Mouse (Mus musculus) limb, embryonic 11.5 days (tissue): ENCODE measurements around the gene Inpp4b. TPM values are rescaled to one million over a fixed set of nuclear protein-coding genes. Genes with fewer than 3 reads are reported as not detected.
"Not testable (repeated sequence)": the region's sequence is repeated elsewhere in the genome, so short reads cannot be mapped to it uniquely, and the experiment has no call there.

ENCODE experiments used
- ATAC-seq: fragments of 200-750 bp; cut with Nextera tagmentation; 2 replicates; pipeline ENCODE4 v1.8.0; 2017; ENCODE audit warnings: low read depth; ENCODE audit not compliant: insufficient number of reproducible peaks, low FRiP score, low TSS enrichment
- DNase-seq: peaks from one replicate; pipeline ENCODE4 v3.0.0-alpha.2; 2015; ENCODE audit warnings: low spot score
- H3K27ac ChIP-seq: fragments of 300-500 bp; sonication (generic); replicated peaks from 2 replicates; pipeline ENCODE4 v1.5.1; 2014; ENCODE audit warnings: low read depth, mild to moderate bottlenecking, low read length
- H3K27me3 ChIP-seq: fragments of 300-500 bp; sonication (generic); 2 replicates; pipeline ENCODE4 v1.6.1; 2014; ENCODE audit warnings: mild to moderate bottlenecking, low read length, mixed read lengths; ENCODE audit not compliant: control insufficient read depth, insufficient read depth
- H3K36me3 ChIP-seq: fragments of 300-500 bp; sonication (generic); 2 replicates; pipeline ENCODE4 v1.6.1; 2014; ENCODE audit warnings: mild to moderate bottlenecking, low read length, moderate library complexity, mixed read lengths; ENCODE audit not compliant: control insufficient read depth, insufficient read depth
- H3K4me1 ChIP-seq: fragments of 300-500 bp; sonication (generic); 2 replicates; pipeline ENCODE4 v1.6.1; 2014; ENCODE audit warnings: low read length, mixed read lengths; ENCODE audit not compliant: control insufficient read depth, insufficient read depth
- H3K4me2 ChIP-seq: fragments of 300-500 bp; sonication (generic); 2 replicates; pipeline ENCODE4 v1.6.1; 2014; ENCODE audit warnings: low read depth, mild to moderate bottlenecking, moderate library complexity; ENCODE audit not compliant: severe bottlenecking
- H3K4me3 ChIP-seq: fragments of 300-500 bp; sonication (generic); 2 replicates; pipeline ENCODE4 v1.5.1; 2014; ENCODE audit warnings: low read depth, low read length
- H3K9ac ChIP-seq: fragments of 300-500 bp; sonication (generic); 2 replicates; pipeline ENCODE4 v1.6.1; 2014; ENCODE audit warnings: mild to moderate bottlenecking, low read length
- H3K9me3 ChIP-seq: fragments of 300-500 bp; sonication (generic); 2 replicates; pipeline ENCODE4 v1.6.1; 2016; ENCODE audit warnings: low read length; ENCODE audit not compliant: control insufficient read depth
- WGBS: fragments of 180-500 bp; shearing (Covaris S2); extraction: QIAGEN DNeasy Blood & Tissue Kit; methylation state at CpG from one replicate; pipeline ENCODE4 v1.1.7; 2014; 5-methylcytosine and 5-hydroxymethylcytosine counted together
- polyA plus RNA-seq: library from polyadenylated mRNA; unstranded; fragments of >200 nt; fragmentation: Nextera tagmentation; extraction: Ambion mirVana; gene quantifications from 2 replicates; pipeline ENCODE4 v1.2.1, GENCODE M21; 2014

Gene Inpp4b
- polyA plus RNA-seq, 1 experiment from 2014 or later: 8.8 TPM

GRCm38 (mm10) chr8:81809414-81809813, 467.1 kb downstream of the Inpp4b start:
- H3K9me3 ChIP-seq, DNase-seq, H3K4me3 ChIP-seq, H3K27ac ChIP-seq, ATAC-seq, H3K4me1 ChIP-seq, H3K4me2 ChIP-seq, H3K9ac ChIP-seq, H3K27me3 ChIP-seq, H3K36me3 ChIP-seq: not testable (repeated sequence)

DNA sequence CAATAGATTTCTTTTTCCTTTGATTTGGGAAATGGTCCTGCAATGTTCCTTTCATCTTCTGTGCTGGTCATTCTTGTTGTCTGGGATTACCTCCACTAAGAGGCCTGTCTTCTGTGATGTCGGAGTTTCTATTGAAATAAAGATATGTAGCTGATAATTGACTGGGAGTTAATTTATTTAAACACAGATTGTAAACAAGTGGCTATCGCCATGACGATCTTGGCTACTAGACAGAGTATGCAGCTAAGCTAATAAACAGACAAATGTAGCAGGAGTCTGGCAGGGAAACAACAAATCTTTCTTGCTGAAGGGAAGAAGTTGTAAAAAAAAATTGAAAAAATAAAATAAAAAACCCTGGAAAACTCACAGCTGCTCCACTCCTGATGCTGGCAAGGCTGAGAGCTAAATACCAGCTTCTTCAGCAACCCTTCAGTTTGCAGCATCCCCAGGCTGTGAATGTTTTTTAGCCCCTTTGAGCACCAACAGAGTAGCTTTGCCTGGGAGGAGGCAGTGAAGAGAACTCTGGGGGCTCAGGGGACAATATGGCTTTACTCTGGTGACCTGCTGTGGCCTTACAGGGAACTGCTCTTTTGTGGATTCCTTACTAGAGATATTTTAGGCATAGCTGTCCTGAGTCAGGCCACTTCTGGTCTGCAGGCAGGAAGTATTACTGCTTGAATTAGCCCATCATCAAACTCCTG, 469.8 kb downstream of the Inpp4b start:
- H3K27me3 ChIP-seq: no peaks in the 10 kb centered on the region
- H3K4me3 ChIP-seq: no peak overlapping the region
- H3K27ac ChIP-seq: no peak overlapping the region
- DNase-seq (peak; percentile 34), ATAC-seq (no peak)
- no peak overlapping the region for H3K4me2 ChIP-seq
- H3K4me1 ChIP-seq: peaks cover 6% of the 10 kb centered on the region; the same call in 1 of the 2 replicates
- H3K9ac ChIP-seq: no peak overlapping the region
- 16% methylated on average over 3 of the region's 3 CpGs for WGBS
- H3K9me3 ChIP-seq: no peaks in the 10 kb centered on the region
- no peaks in the 10 kb centered on the region for H3K36me3 ChIP-seq

- Histone ChIP-seq H3K36me3 (no peaks in the 10 kb centered on the region), H3K4me1 (0 out of 2 replicates have a peak, but pooled peaks cover 2% of the 10 kb centered on the region), H3K4me2 (no peak overlapping the region), H3K9ac (no peak overlapping the region), H3K27ac (no peak overlapping the region; the same call in 1 of the 2 replicates), H3K27me3 (no peaks in the 10 kb centered on the region), H3K4me3 (no peak overlapping the region), H3K9me3 (no peaks in the 10 kb centered on the region)
- 9% methylated on average over 3 of the region's 3 CpGs for WGBS
- ATAC-seq (peak; percentile 44; the same call in 1 of the 2 replicates), DNase-seq (peak; percentile 60)
Observed at GRCm38 (mm10) chr8:81814742-81815141, 472.4 kb downstream of the Inpp4b start.

DNA sequence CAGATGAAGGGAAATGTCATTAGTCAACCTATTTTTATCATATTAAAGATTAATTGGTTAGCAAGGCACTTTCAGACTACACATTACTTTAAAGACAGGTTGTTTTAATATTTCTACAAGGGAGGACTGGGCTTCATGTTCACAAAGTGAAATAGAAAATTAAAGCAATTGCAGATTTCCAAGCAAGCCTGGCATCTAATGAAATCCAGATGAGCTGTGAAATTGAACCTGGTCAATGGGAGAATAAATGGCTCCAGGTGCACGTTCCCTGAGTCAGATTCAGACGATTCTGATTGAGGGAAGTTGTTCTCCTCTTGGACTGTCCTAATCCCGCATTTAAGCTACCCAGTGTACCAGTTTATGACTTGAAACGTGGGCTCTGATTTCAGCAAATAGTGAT, 473.2 kb downstream of the Inpp4b start:
- WGBS: 12% methylated on average over 4 of the region's 4 CpGs
- DNase-seq (peak; percentile 73), ATAC-seq (0 out of 2 replicates have a peak, but pooled peaks have one; percentile 54)
- no peak overlapping the region for H3K9ac ChIP-seq
- H3K4me1 ChIP-seq: 0 out of 2 replicates have a peak, but pooled peaks cover 2% of the 10 kb centered on the region
- no peak overlapping the region for H3K4me3 ChIP-seq
- no peaks in the 10 kb centered on the region for H3K36me3 ChIP-seq
- no peaks in the 10 kb centered on the region for H3K9me3 ChIP-seq
- no peaks in the 10 kb centered on the region for H3K27me3 ChIP-seq
- H3K4me2 ChIP-seq: no peak overlapping the region
- no peak overlapping the region for H3K27ac ChIP-seq

DNA sequence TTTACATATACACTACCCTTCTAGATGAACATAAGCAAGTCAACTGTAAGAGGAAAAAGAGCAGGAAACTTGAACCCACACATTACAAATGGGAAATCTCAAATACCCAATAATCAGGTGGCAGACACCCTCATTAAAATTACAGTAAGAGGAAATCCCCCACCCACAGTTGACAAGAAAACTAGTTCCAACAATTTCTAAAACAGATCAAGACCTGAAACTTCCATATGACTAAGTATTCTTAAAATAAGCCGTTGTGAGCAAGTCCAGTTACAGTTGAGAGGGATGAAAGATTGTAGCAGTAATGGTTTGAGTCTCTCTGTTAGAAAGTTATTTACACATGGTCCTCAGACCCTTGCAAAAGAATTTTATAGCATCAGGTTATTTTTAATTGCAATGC, 480.8 kb downstream of the Inpp4b start:
- Histone ChIP-seq H3K9ac (no peak overlapping the region), H3K27ac (no peak overlapping the region), H3K4me2 (no peak overlapping the region), H3K4me3 (no peak overlapping the region), H3K4me1 (no peaks in the 10 kb centered on the region), H3K27me3 (no peaks in the 10 kb centered on the region), H3K36me3 (no peaks in the 10 kb centered on the region), H3K9me3 (no peaks in the 10 kb centered on the region)
- no peak for ATAC-seq
- WGBS: 88% methylated on average over 1 of the region's 1 CpGs
- DNase-seq: no peak

- Histone ChIP-seq H3K9me3 (no peaks in the 10 kb centered on the region), H3K27me3 (no peaks in the 10 kb centered on the region), H3K4me1 (no peaks in the 10 kb centered on the region), H3K27ac (no peak overlapping the region), H3K4me3 (no peak overlapping the region), H3K4me2 (no peak overlapping the region), H3K9ac (no peak overlapping the region), H3K36me3 (no peaks in the 10 kb centered on the region)
- no peak for DNase-seq
- ATAC-seq: no peak
- WGBS: 69% methylated on average over 2 of the region's 2 CpGs
Observed at GRCm38 (mm10) chr8:81824975-81825374, 482.6 kb downstream of the Inpp4b start.

GRCm38 (mm10) chr8:81826406-81826805, 484.1 kb downstream of the Inpp4b start:
- WGBS: 83% methylated on average over 2 of the region's 2 CpGs
- Histone ChIP-seq H3K9ac (no peak overlapping the region), H3K36me3 (no peaks in the 10 kb centered on the region), H3K4me2 (no peak overlapping the region), H3K27ac (no peak overlapping the region), H3K4me1 (no peaks in the 10 kb centered on the region), H3K9me3 (no peaks in the 10 kb centered on the region), H3K27me3 (no peaks in the 10 kb centered on the region), H3K4me3 (no peak overlapping the region)
- ATAC-seq (no peak), DNase-seq (no peak)

- 90% methylated on average over 2 of the region's 2 CpGs for WGBS
- ATAC-seq: no peak
- Histone ChIP-seq H3K4me1 (no peaks in the 10 kb centered on the region), H3K9ac (no peak overlapping the region), H3K27ac (no peak overlapping the region), H3K36me3 (no peaks in the 10 kb centered on the region), H3K27me3 (no peaks in the 10 kb centered on the region), H3K4me2 (no peak overlapping the region), H3K9me3 (no peaks in the 10 kb centered on the region), H3K4me3 (no peak overlapping the region)
- no peak for DNase-seq
Observed at GRCm38 (mm10) chr8:81827306-81827913, 485.1 kb downstream of the Inpp4b start.
